Mouse (Mus musculus) NIH3T3 (cell line): Measurements from ENCODE around the gene Cage1.

ENCODE experiments used
- DNase-seq: peaks from one replicate; pipeline ENCODE4 v3.0.0-alpha.2; 2012; ENCODE audit warnings: low read depth

The Cage1 gene

GRCm38 (mm10) chr13:38010444-38010910, 26.4 kb downstream of the Cage1 start:
- DNase-seq = no peak

- DNase-seq = no peak
These were observed 27.0 kb downstream of the Cage1 start for GRCm38 (mm10) chr13:38009721-38010408.

GRCm38 (mm10) chr13:38007972-38008371, 28.9 kb downstream of the Cage1 start:
- no peak for DNase-seq

- DNase-seq = peak; percentile 5
These were observed 34.4 kb downstream of the Cage1 start for GRCm38 (mm10) chr13:38002461-38002860.

- DNase-seq = no peak
These were observed 37.2 kb downstream of the Cage1 start for GRCm38 (mm10) chr13:37999713-38000112.

GRCm38 (mm10) chr13:37994405-37994749, 42.5 kb downstream of the Cage1 start:
- no peak for DNase-seq

- DNase-seq = peak; percentile 96
These were observed 43.0 kb downstream of the Cage1 start, which contains the start of gene Ssr1 for GRCm38 (mm10) chr13:37993704-37994404. TSS of gene Ssr1 (minus strand) at chr13:37994217.

- no peak for DNase-seq
These were observed 43.5 kb downstream of the Cage1 start for GRCm38 (mm10) chr13:37993376-37993703.

GRCm38 (mm10) chr13:37992638-37993371, 44.1 kb downstream of the Cage1 start:
- peak; percentile 25 for DNase-seq

GRCm38 (mm10) chr13:37989701-37990100, 47.2 kb downstream of the Cage1 start:
- DNase-seq = no peak

- DNase-seq = no peak
These were observed 50.7 kb downstream of the Cage1 start for GRCm38 (mm10) chr13:37986166-37986565.

- no peak for DNase-seq
These were observed 55.8 kb downstream of the Cage1 start for GRCm38 (mm10) chr13:37981063-37981462.

GRCm38 (mm10) chr13:37980346-37980745, 56.5 kb downstream of the Cage1 start:
- no peak for DNase-seq

- no peak for DNase-seq
These were observed 57.4 kb downstream of the Cage1 start for GRCm38 (mm10) chr13:37979506-37979905.

- no peak for DNase-seq
These were observed 62.1 kb downstream of the Cage1 start for GRCm38 (mm10) chr13:37974731-37975130.

GRCm38 (mm10) chr13:37974036-37974435, 62.8 kb downstream of the Cage1 start:
- no peak for DNase-seq

GRCm38 (mm10) chr13:37970887-37971530, 65.9 kb downstream of the Cage1 start:
- DNase-seq = no peak

- no peak for DNase-seq
These were observed 66.9 kb downstream of the Cage1 start for GRCm38 (mm10) chr13:37969988-37970387.

GRCm38 (mm10) chr13:37969337-37969736, 67.5 kb downstream of the Cage1 start:
- DNase-seq = peak; percentile 86

- no peak for DNase-seq
These were observed 69.3 kb downstream of the Cage1 start for GRCm38 (mm10) chr13:37967565-37967964.

GRCm38 (mm10) chr13:37967052-37967437, 69.8 kb downstream of the Cage1 start:
- peak; percentile 70 for DNase-seq

GRCm38 (mm10) chr13:37966256-37967051, 70.4 kb downstream of the Cage1 start:
- DNase-seq = peak; percentile 59
